Mouse (Mus musculus) right cerebral cortex, postnatal 25 days (tissue): ENCODE measurements around the gene Tmem267.
A peak's percentile ranks its signal among the peaks of the same experiment; 100 is the strongest.
"Not testable (repeated sequence)": the region's sequence is repeated elsewhere in the genome, so short reads cannot be mapped to it uniquely, and the experiment has no call there.

ENCODE experiments used
- DNase-seq: peaks from one replicate; pipeline ENCODE4 v3.0.0; 2022

The Tmem267 gene

DNA sequence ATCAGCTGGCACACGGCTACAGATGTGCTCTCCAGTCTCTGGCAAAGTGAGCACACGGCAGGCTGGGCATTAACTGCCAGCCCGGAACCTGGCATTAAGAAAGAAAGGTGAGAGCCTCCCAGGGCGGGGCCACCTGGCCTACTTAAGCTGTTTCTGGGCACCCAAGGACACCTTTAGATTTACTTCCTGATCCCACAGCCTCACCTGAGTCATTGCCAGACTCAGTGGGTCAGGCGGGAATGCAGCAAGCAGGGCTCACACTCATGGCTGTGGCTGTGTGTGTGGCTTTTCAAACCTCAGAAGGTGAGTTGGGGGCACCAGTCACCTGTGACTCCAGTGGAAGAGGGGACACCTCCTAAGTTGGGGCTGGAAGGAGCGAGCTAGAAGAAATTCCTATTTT is 135.8 kb downstream of the Tmem267 start, which contains the start of gene Ccl28:
Ccl28 (plus strand) TSS at position 186 of the 400 bp plus-strand sequence.
- no peak for DNase-seq

DNA sequence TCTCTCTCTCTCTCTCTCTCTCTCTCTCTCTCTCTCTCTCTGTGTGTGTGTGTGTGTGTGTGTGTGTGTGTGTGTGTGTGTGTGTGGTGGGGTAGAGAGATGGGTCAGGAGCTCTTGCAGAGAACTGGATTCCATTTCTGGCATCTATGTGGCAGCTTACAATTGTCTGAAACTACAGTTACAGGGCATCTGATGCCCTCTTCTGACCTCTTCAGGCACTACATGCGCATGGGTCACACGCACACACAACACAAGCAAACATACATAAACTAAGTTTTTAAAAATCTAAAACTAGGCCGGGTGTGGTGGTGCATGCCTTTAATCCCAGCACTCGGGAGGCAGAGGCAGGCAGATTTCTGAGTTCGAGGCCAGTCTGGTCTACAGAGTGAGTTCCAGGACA is 138.1 kb downstream of the Tmem267 start:
- DNase-seq = not testable (repeated sequence)

DNA sequence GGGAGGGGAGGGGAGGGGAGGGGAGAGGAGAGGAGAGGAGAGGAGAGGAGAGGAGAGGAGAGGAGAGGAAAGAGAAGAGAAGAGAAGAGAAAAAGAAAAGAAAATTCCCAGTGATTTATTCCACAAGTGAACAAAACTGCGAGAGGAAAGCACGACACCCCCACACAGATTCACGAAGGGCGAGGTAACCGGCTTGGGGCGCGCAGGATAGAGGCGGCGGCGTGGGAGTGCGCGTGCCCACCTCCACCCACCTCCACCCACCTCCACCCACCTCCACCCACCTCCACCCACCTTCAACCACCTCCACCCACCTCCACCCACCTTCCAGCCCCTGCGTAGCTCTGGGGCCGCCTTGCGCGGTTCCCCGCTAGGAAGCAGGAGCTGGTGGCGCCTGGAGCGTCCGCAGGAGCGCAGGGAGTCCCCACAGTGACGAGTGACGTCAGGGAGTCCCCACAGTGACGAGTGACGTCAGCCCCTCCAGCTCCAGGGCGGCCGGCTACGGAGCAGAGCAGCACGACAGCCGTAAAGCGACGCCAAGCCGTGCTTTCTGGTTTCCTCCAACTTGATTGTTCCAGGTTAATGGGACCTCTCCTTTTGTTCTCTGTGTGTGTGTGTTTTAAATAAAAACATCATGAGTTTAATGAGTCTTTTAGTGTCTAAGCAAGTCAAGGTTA is 143.8 kb downstream of the Tmem267 start:
- DNase-seq = peak; percentile 82

DNA sequence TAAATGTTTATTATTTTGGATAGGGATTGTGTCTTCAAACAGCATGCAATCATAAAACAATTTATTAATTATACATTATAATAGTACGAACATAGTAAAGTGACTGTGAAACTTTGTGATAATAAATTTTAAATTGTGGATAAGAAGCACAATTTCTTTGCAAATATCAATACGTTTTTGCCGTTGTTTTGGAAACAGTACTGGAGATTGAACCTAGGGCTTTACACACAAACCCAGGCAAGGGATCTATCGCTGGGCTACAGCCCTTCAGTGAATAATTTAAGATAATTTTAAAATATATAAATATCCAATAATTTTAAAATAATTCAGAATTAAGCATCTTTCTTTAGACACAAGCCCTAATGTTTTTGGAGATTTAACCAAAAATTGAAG is 144.3 kb downstream of the Tmem267 start:
- no peak for DNase-seq

DNA sequence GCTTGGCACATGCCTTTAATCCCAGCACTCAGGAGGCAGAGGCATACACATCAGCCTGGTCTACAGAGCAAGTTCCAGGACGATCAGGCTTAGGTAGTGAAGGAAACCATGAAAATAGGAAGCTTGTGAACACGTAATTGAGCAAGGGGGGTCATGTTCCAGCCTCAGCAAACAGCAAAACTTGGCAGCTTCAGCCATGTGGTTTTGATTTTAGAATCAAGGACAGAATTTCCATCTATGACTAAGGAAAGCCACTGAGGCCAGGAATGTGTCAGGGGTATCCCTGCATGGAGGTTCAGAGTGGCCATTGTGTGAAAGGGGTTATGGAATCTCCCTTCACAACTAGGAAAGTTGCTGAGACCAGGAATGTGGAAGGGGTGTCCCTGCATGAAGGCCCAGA is 147.7 kb downstream of the Tmem267 start:
- DNase-seq = no peak

DNA sequence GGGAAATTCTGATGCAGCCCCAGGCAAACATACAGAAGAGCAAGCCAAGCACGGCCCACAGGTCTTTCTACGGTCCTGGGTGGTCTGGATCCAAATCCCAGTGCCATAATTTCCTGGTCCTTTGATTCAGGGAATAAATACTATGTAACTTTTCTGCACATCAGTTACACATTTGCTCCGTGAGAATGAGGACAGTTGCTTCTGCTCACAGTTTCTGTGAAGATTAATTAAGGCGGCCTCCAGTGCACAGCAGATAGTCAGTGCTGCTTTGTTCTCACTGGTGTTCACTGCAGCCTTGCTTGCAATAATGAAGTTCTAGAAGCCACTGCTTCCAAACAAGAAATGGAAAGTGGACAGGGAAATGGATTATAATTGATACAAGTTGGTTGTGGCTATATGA is 150.0 kb downstream of the Tmem267 start:
- DNase-seq = no peak

DNA sequence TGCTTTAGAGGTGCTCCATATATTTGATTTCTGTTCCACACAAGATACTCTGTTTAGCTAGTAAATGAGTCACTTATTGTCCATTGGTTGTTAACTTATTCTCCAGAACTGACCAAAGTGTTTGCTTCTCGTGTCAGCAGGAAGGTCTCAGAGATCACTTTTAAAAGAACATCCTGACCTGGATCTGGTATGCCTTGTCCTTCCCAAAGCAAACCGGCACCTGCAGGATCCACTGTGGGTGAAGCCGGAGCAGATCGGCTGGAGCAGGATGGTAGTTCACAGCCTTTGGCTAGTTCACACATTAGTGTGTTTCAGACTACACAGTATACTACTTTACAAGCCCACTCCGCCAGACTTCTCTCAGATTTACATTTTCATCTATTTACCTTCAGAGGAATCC is 150.6 kb downstream of the Tmem267 start:
- DNase-seq = no peak

DNA sequence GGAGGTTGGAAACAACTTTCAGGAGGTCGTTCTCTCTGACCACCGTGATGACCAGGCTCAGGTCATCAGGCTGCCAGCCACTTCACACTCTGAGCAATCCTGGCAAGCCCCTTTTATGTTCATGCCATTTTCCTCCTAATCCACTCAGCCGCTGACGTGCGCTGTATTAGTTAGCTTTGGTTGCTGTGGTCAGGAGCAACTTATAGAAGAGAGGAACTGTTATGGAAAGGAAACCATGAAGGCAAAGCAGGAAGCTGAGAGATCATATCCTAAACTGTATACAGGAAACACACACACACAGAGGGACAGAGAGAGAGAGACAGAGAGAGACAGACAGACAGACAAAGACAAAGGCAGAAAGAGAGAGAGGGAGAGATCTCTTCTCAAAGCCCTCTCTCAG is 151.5 kb downstream of the Tmem267 start:
- no peak for DNase-seq

DNA sequence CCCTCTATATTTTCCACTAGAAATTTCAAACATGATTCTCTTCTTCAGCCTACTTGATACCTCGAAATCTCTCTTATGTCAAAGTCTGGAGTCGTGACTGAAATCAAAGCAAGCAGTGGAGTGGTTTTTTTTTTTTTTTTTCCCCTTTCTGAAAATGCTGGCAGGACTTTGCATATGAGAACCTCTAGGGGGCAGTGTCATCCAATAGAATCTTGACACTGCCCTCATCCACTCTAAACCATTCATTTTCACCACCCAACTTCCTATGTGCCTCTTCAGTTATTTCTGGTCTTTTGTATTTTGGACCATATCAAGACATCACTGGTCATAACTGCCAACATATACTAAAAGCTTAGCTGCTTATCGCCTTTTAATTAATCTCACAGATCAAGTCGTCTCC is 152.7 kb downstream of the Tmem267 start:
- DNase-seq = no peak

DNA sequence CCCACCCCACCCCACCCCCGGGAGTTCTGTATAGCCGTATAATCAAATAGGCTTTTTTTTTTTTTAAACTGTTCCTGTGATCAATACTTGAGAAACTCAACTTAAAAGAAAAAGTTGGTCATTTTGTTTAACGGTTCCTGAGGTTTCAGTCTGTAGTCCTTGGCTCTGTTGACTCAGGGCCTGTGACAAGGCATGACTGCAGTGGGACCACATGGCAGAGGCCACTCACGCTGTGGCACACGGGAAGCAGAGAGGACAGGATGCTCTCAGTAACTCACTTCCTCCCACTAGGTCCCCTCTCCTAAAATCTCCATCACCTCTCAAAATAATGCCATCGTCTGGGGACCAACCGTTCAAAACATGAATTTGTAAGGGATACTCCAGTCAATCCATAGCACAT is 153.3 kb downstream of the Tmem267 start:
- no peak for DNase-seq

DNA sequence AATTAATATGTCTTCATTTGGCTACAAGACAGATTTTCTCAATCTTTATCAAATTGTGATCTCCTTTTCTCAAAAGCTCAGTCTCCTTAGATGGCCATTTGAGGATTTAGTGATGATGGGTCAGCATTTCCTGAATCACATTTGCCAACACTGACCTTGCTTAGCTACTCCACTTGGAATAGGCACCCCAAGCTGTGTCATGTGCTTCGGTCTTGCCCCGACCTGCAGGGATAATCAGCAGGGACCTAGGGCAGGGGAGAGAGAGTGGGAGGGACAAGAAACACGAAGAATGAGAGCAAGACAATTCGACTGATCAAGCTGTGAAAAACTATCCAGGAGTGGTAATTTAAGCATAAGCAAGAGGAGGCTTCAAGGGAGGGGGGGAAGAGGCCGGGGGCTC is 156.9 kb downstream of the Tmem267 start:
- no peak for DNase-seq

DNA sequence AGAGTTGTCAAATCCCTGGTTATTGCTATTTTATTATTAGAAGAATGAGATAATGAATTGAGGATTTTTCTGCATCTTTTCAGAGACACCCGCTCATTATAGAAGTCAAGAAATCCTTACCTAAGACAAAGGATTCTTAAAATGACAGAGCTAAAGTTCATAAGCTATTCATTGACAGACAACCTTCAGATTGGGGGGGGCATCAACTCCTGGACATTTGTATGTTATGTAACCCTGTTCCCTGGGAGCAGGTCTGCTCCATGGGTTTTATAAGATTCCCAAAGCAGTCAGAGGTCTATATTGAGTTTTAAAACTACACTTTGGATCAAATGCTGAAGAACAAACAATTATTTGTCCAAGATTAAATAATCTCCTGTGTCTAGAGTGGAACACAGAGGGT is 158.7 kb downstream of the Tmem267 start:
- DNase-seq = no peak

DNA sequence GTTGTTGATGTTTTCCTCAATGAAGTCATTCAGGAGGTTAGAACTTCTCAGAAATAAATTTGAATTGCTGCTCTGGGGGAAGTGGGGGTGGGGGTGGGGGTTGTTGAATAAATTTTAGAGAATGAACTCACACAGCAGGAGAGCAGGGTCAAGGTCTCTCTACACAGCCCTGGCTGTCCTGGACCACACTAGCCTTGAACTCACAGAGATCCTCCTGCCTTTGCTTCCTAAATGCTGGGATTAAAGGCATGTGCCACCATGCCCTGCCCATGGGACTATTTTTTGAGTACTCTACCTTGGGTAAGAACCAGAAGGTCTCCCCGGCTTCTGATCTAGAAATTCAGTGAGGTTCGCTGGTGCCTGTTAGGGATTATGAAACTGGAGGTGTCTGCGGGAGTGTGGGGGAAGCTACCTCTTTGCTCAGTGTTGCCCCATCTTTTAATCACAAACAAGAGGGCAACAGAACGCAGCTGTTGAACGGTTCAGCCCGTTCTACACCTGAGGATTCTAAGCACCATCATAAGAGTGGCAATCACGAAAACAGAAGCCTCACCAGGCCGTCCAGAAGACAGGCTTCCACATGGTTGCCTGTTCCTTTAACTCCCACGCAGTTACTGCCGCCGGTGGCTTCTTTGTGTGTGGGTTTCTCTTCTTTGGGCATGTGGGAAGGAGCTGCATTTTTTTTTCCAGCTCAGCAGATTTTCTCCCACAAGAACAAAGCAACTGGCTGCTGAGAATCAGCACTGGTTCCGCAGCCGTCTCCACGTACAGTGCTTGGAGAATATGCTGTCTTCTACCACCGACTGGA is 161.3 kb downstream of the Tmem267 start:
- peak; percentile 64 for DNase-seq

DNA sequence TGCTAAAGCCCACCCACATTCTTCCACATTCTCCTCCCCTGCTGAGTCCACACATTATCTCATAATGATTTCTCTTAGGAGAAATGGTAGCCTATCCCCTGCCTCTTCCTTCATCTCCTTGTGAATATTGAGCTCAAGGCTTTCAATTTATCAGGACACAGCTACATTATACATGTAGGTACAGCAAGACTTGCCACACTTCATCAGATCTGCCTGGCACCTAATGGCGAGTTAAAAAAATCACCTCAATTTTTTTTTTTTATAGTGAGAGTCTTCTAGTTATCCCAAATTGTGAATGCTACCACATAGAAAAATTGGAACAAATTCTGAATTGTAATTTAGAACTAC is 161.8 kb downstream of the Tmem267 start:
- DNase-seq = no peak

DNA sequence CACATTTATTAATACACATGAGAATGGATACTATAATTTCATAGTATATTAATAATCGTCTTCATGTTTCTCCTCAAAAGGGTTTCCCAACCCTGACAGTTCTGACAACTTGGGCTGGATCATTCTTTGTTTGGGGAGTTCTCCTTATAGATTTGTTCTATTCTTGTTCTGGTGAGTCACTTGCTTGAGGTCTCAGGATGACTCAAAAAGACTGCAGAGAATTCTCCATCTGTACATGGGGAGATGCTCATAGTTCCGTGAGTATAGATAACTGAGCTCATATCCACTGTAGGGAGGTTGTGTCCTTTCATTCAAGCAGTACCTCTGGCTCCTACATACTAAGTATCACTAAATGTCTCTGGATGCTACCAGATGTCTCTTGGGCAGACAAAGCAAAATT is 166.9 kb downstream of the Tmem267 start:
- no peak for DNase-seq

DNA sequence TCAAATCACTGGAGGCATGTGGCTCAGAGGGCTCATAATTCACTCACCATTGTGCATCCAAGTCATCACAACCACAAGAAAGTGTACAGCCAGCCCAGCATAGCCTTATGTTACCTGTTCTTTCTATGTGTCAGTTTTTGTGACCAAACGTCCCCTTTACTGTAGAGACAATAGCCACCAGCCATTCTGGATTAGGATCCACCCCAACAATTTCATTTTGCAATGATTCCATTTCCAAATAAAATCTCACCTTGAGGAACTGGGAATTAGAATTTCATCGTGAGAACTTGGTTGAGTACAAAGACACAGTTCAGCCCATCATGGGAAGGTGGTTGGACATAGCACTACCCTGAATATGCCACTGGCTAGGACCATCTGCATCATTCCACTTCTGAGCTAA is 168.4 kb downstream of the Tmem267 start:
- DNase-seq = no peak

DNA sequence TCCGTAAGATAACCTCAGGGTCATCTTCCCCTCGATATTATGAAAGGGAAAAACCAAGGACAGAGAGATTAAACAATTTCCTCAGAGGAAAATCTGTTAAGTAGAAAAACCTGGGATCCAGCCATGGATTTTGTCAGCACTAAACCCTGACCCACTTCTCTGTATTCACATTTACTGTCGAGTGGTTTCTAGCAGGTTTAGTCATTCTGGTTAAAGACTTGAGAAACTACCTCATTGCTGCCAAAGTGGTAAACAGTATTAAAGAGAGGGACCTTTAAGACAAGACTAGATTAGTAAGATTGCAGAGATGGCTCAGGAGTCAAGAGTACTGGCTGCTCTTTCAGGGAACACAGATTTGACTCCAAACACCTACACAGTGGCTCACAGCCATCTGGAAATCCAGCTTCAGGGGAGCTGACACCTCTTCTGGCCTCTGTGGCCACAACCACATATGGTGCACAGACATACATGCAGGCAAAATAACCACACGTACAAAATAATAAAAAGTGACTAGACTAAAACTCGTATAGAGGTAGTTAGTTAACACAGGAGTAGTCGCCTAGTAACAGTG is 169.1 kb downstream of the Tmem267 start:
- DNase-seq = no peak
